Mouse (Mus musculus) liver, embryonic 16.5 days (tissue): Measurements from ENCODE around the gene Creld1. TPM values are rescaled to one million over a fixed set of nuclear protein-coding genes. Genes with fewer than 3 reads are reported as not detected.

Source experiments
- ATAC-seq: fragments of 200-750 bp; cut with Nextera tagmentation; 2 replicates; pipeline ENCODE4 v1.8.0; 2017; ENCODE audit warnings: low read depth, mild to moderate bottlenecking, moderate number of reproducible peaks, moderate library complexity
- H3K27ac ChIP-seq: fragments of 300-500 bp; sonication (generic); 2 replicates; pipeline ENCODE4 v1.5.1; 2014; ENCODE audit warnings: mild to moderate bottlenecking, low read length
- H3K27me3 ChIP-seq: fragments of 300-500 bp; sonication (generic); 2 replicates; pipeline ENCODE4 v1.6.1; 2014; ENCODE audit warnings: low read depth, low read length, mixed read lengths; ENCODE audit not compliant: control insufficient read depth, insufficient read depth
- H3K36me3 ChIP-seq: fragments of 300-500 bp; sonication (generic); 2 replicates; pipeline ENCODE4 v1.6.1; 2014; ENCODE audit warnings: mild to moderate bottlenecking; ENCODE audit not compliant: control insufficient read depth, insufficient read depth
- H3K4me1 ChIP-seq: fragments of 300-500 bp; sonication (generic); 2 replicates; pipeline ENCODE4 v1.6.1; 2014; ENCODE audit warnings: low read depth, low read length, mixed read lengths; ENCODE audit not compliant: control insufficient read depth
- H3K4me2 ChIP-seq: fragments of 300-500 bp; sonication (generic); 2 replicates; pipeline ENCODE4 v1.6.1; 2014; ENCODE audit warnings: low read depth, low read length, mixed read lengths
- H3K4me3 ChIP-seq: fragments of 300-500 bp; sonication (generic); 2 replicates; pipeline ENCODE4 v1.5.1; 2014; ENCODE audit warnings: low read depth, mild to moderate bottlenecking, low read length
- H3K9ac ChIP-seq: fragments of 300-500 bp; sonication (generic); 2 replicates; pipeline ENCODE4 v1.6.1; 2014; ENCODE audit warnings: low read depth, low read length
- H3K9me3 ChIP-seq: fragments of 300-500 bp; sonication (generic); replicated peaks from 2 replicates; pipeline ENCODE4 v1.6.1; 2016; ENCODE audit warnings: low read length; ENCODE audit not compliant: control insufficient read depth
- WGBS: fragments of 180-500 bp; shearing (Covaris S2); extraction: QIAGEN DNeasy Blood & Tissue Kit; methylation state at CpG from one replicate; pipeline ENCODE4 v1.1.7; 2014; ENCODE audit not compliant: insufficient replicate concordance; 5-methylcytosine and 5-hydroxymethylcytosine counted together
- microRNA-seq: library from miRNA; unstranded; fragments of <30 nt; microRNA quantifications from one replicate; pipeline ENCODE4, GENCODE M21; 2016
- polyA plus RNA-seq: library from polyadenylated mRNA; unstranded; fragments of >200 nt; fragmentation: Nextera tagmentation; extraction: Ambion mirVana; gene quantifications from 2 replicates; pipeline ENCODE4 v1.2.1, GENCODE M21; 2015

Gene Creld1
- polyA plus RNA-seq, 1 experiment from 2014 or later: 7.3 TPM

GRCm38 (mm10) chr6:113541610-113542009 is 58.5 kb downstream of the Creld1 start:
- ATAC-seq: no peak

More at GRCm38 (mm10) chr6:113541610-113542009, 58.5 kb downstream of the Creld1 start:
- 72% methylated on average over 6 of the region's 6 CpGs for WGBS
- Histone ChIP-seq H3K9ac (no peak overlapping the region), H3K4me2 (no peak overlapping the region), H3K27me3 (no peaks in the 10 kb centered on the region), H3K4me1 (no peaks in the 10 kb centered on the region), H3K4me3 (no peak overlapping the region), H3K36me3 (peaks cover 9% of the 10 kb centered on the region; the same call in 1 of the 2 replicates), H3K27ac (no peak overlapping the region), H3K9me3 (no peaks in the 10 kb centered on the region)

Small RNAs within 50 kb of the gene (microRNA-seq; reads per million reads assigned to microRNA genes)
- gene Gm23365: not detected

Other genes with a start within 250 kb of the Creld1 start
- gene Mtmr14, start 245.5 kb upstream of the Creld1 start, polyA plus RNA-seq: 16.4 and 16.8 TPM in 2 replicates
- gene Cpne9, start 201.0 kb upstream of the Creld1 start, polyA plus RNA-seq: 0.02 TPM in 1 of 2 replicates, not detected in the other
- 7.5 and 7.7 TPM in 2 replicates for gene Brpf1, start 176.2 kb upstream of the Creld1 start, polyA plus RNA-seq
- 4.4 and 5.0 TPM in 2 replicates for gene Ogg1, start 156.3 kb upstream of the Creld1 start, polyA plus RNA-seq
- 17.0 and 19.7 TPM in 2 replicates for gene Camk1, start 139.3 kb upstream of the Creld1 start, polyA plus RNA-seq
- gene Tada3, start 105.4 kb upstream of the Creld1 start, polyA plus RNA-seq: 16.5 and 17.2 TPM in 2 replicates
- 178 and 179 TPM in 2 replicates for gene Arpc4, start 105.2 kb upstream of the Creld1 start, polyA plus RNA-seq
- gene Ttll3, start 94.0 kb upstream of the Creld1 start, polyA plus RNA-seq: 0.90 and 1.3 TPM in 2 replicates
- 11.8 and 12.1 TPM in 2 replicates for gene Rpusd3, start 64.0 kb upstream of the Creld1 start, polyA plus RNA-seq
- gene Cidec, start 47.5 kb upstream of the Creld1 start, polyA plus RNA-seq: 0.14 and 0.40 TPM in 2 replicates
- gene Jagn1, start 40.7 kb upstream of the Creld1 start, polyA plus RNA-seq: 30.1 and 30.9 TPM in 2 replicates
- gene Il17re, start 24.8 kb upstream of the Creld1 start, polyA plus RNA-seq: 0.19 and 0.33 TPM in 2 replicates
- gene Il17rc, start 11.9 kb upstream of the Creld1 start, polyA plus RNA-seq: 9.5 and 11.9 TPM in 2 replicates
- 0.05 TPM in 1 of 2 replicates, not detected in the other for gene Prrt3, start 18.6 kb downstream of the Creld1 start, polyA plus RNA-seq
- gene Emc3, start 48.4 kb downstream of the Creld1 start, polyA plus RNA-seq: 40.6 and 42.0 TPM in 2 replicates
- gene Fancd2, start 48.4 kb downstream of the Creld1 start, polyA plus RNA-seq: 6.8 and 7.3 TPM in 2 replicates
- not detected in 2 replicates for gene Fancd2os, start 117.4 kb downstream of the Creld1 start, polyA plus RNA-seq
- 77.9 and 78.0 TPM in 2 replicates for gene Brk1, start 121.5 kb downstream of the Creld1 start, polyA plus RNA-seq
- gene Vhl, start 140.7 kb downstream of the Creld1 start, polyA plus RNA-seq: 9.0 and 9.1 TPM in 2 replicates
- gene Irak2, start 155.2 kb downstream of the Creld1 start, polyA plus RNA-seq: 12.4 and 13.2 TPM in 2 replicates
- gene Tatdn2, start 213.8 kb downstream of the Creld1 start, polyA plus RNA-seq: 0.40 and 0.47 TPM in 2 replicates
- 0.11 and 1.9 TPM in 2 replicates for gene Ghrl, start 236.6 kb downstream of the Creld1 start, polyA plus RNA-seq